Mouse (Mus musculus) myocyte (in vitro differentiated cells): ENCODE measurements around the gene Lsm14b. TPM values are rescaled to one million over a fixed set of nuclear protein-coding genes. Genes with fewer than 3 reads are reported as not detected.

Experiments used
- H3K27me3 ChIP-seq: one replicate; pipeline ENCODE4 v1.6.1; 2011; ENCODE audit not compliant: control insufficient read depth, insufficient read depth, insufficient read length
- H3K36me3 ChIP-seq: one replicate; pipeline ENCODE4 v1.6.1; 2011; ENCODE audit not compliant: control insufficient read depth, insufficient read depth
- H3K4me2 ChIP-seq: one replicate; pipeline ENCODE4 v1.6.1; 2011; ENCODE audit warnings: low read depth, control low read depth
- H3K4me3 ChIP-seq: one replicate; pipeline ENCODE4 v1.5.1; 2011; ENCODE audit warnings: mild to moderate bottlenecking, control low read depth, moderate library complexity
- H3K79me2 ChIP-seq: one replicate; pipeline ENCODE4 v1.6.1; 2011; ENCODE audit not compliant: control insufficient read depth, insufficient read depth
- H3ac ChIP-seq: one replicate; pipeline ENCODE4 v1.6.1; 2011; ENCODE audit not compliant: control insufficient read depth, insufficient read length
- CEBPB ChIP-seq: IDR thresholded peaks from 2 replicates; pipeline ENCODE4 v1.6.1; 2011; ENCODE audit warnings: mild to moderate bottlenecking, moderate library complexity; ENCODE audit not compliant: poor library complexity, insufficient read depth, severe bottlenecking
- E2F4 ChIP-seq: IDR thresholded peaks from one replicate; pipeline ENCODE4 v1.6.1; 2011; ENCODE audit warnings: mild to moderate bottlenecking, control low read depth, moderate library complexity; ENCODE audit not compliant: insufficient read depth
- MAX ChIP-seq: IDR thresholded peaks from one replicate; pipeline ENCODE4 v1.6.1; 2011; ENCODE audit warnings: low read depth, mild to moderate bottlenecking, control low read depth
- MYOG ChIP-seq, 3 experiments: IDR thresholded peaks; one replicate each; pipeline ENCODE4 v1.6.1; 2011; ENCODE audit warnings: control low read depth in 2 of 3, low read depth in 2 of 3, mild to moderate bottlenecking in 2 of 3; ENCODE audit not compliant: insufficient read length in 2 of 3, control insufficient read depth in 1 of 3, insufficient read depth in 1 of 3
- POLR2A ChIP-seq: IDR thresholded peaks from one replicate; pipeline ENCODE4 v1.6.1; 2011; ENCODE audit warnings: low read depth, mild to moderate bottlenecking, control low read depth, moderate library complexity; ENCODE audit not compliant: insufficient read length
- POLR2AphosphoS2 ChIP-seq: IDR thresholded peaks from one replicate; pipeline ENCODE4 v1.6.1; 2011; ENCODE audit warnings: low read depth, control low read depth; ENCODE audit not compliant: insufficient read length
- REST ChIP-seq: IDR thresholded peaks from one replicate; pipeline ENCODE4 v1.6.1; 2011; ENCODE audit warnings: mild to moderate bottlenecking, control low read depth, moderate library complexity; ENCODE audit not compliant: insufficient read depth, insufficient read length
- SRF ChIP-seq: IDR thresholded peaks from one replicate; pipeline ENCODE4 v1.6.1; 2011; ENCODE audit warnings: low read depth; ENCODE audit not compliant: control insufficient read depth, insufficient read length
- USF1 ChIP-seq: IDR thresholded peaks from one replicate; pipeline ENCODE4 v1.6.1; 2011; ENCODE audit warnings: low read depth, mild to moderate bottlenecking, control low read depth, moderate library complexity
- polyA plus RNA-seq: library from polyadenylated mRNA; unstranded; fragments of >200 nt; fragmentation: generic; extraction: Trizol; gene quantifications from one replicate; pipeline ENCODE4 v1.2.1, GENCODE M21; 2012; ENCODE audit warnings: missing spikeins

Lsm14b gene
- polyA plus RNA-seq, 1 experiment: 48.8 TPM

DNA sequence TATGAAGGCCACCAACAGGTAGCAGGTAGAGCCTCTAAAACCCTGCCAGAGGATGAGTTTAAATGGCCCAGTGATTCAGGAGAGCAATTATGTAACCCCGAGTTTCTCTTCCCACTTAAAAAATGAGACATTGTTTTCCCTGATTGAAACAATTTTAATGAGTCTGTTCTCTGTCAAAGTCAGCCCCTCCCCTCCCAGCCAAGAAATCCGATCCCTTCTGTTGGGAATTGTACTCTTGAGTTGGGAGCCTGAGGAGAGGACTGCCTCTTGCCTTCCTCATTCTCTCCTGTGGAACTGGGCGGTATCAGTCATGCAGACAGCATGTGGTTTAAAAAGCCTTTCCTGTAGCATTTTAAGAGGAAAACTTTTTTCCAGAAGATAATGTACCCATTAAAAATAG, 59.8 kb downstream of the Lsm14b start:
- no peak overlapping the region for H3ac ChIP-seq
- no peaks in the 10 kb centered on the region for H3K79me2 ChIP-seq
- no peak overlapping the region for H3K4me2 ChIP-seq
- H3K36me3 ChIP-seq: no peaks in the 10 kb centered on the region
- H3K4me3 ChIP-seq: no peak overlapping the region
- no peaks in the 10 kb centered on the region for H3K27me3 ChIP-seq
- TF ChIP-seq CEBPB (no peak), REST (no peak), E2F4 (no peak), POLR2A (no peak), POLR2AphosphoS2 (no peak), MAX (no peak), MYOG (IDR thresholded peaks at IDR 0.05; ENCODE audit: control insufficient read depth in 1 of 3, insufficient read depth in 1 of 3, insufficient read length in 2 of 3, low read depth in 2 of 3) (no peak), SRF (no peak), USF1 (no peak)

Other genes starting within 250 kb of the Lsm14b start
- gene Taf4, start 48.3 kb upstream of the Lsm14b start, polyA plus RNA-seq: 6.3 TPM
- gene Psma7, start 17.4 kb downstream of the Lsm14b start, polyA plus RNA-seq: 395 TPM
- 1.6 TPM for gene Ss18l1, start 17.5 kb downstream of the Lsm14b start, polyA plus RNA-seq
- gene Mtg2, start 45.6 kb downstream of the Lsm14b start, polyA plus RNA-seq: 17.2 TPM
- 0.16 TPM for gene Hrh3, start 79.5 kb downstream of the Lsm14b start, polyA plus RNA-seq
- 34.8 TPM for gene Osbpl2, start 94.3 kb downstream of the Lsm14b start, polyA plus RNA-seq
- gene Adrm1, start 146.5 kb downstream of the Lsm14b start, polyA plus RNA-seq: 188 TPM
- gene Lama5, start 200.9 kb downstream of the Lsm14b start, polyA plus RNA-seq: 80.8 TPM
- 3,913 TPM for gene Rps21, start 232.4 kb downstream of the Lsm14b start, polyA plus RNA-seq
- 6.8 TPM for gene Cables2, start 248.5 kb downstream of the Lsm14b start, polyA plus RNA-seq